Mouse (Mus musculus): Measurements from ENCODE around the gene Anks6. TPM values are rescaled to one million over a fixed set of nuclear protein-coding genes. Genes with fewer than 3 reads are reported as not detected.

Anks6 gene
- polyA plus RNA-seq, 1 experiment: 2.8 TPM

GRCm38 (mm10) chr4:46990281-46991015, 66.8 kb downstream of the Anks6 start:
- Histone ChIP-seq H3K4me3 (ENCODE audit: low read depth, low read length) (peak overlapping the region; percentile 28), H3K9ac (ENCODE audit: low read depth, poor library complexity, severe bottlenecking) (no peak overlapping the region), H3K4me1 (ENCODE audit: control insufficient read depth, insufficient read depth, low read length) (no peaks in the 10 kb centered on the region), H3K36me3 (ENCODE audit: control insufficient read depth, insufficient read depth, low read length, poor library complexity, severe bottlenecking) (no peaks in the 10 kb centered on the region), H3K27me3 (ENCODE audit: control insufficient read depth, insufficient read depth, low read length, poor library complexity, severe bottlenecking) (peaks cover 11% of the 10 kb centered on the region), H3K27ac (ENCODE audit: insufficient read depth, low read length) (no peak overlapping the region), H3K9me3 (replicated peaks; ENCODE audit: control insufficient read depth, insufficient read depth, low read length, poor library complexity, severe bottlenecking) (no peaks in the 10 kb centered on the region)
- TF ChIP-seq CTCF (IDR thresholded peaks at IDR 0.05; ENCODE audit: low read depth, low read length) (no peak), POLR2A (IDR thresholded peaks at IDR 0.05; ENCODE audit: insufficient read depth, low read length) (no peak), EP300 (IDR thresholded peaks at IDR 0.05; ENCODE audit: insufficient read depth, low read depth, low read length) (no peak)

- Histone ChIP-seq H3K4me1 (ENCODE audit: control insufficient read depth, insufficient read depth, low read length) (no peaks in the 10 kb centered on the region), H3K4me3 (ENCODE audit: low read depth, low read length) (peak overlapping the region; percentile 28; the same call in 1 of the 2 replicates), H3K36me3 (ENCODE audit: control insufficient read depth, insufficient read depth, low read length, poor library complexity, severe bottlenecking) (no peaks in the 10 kb centered on the region), H3K27ac (ENCODE audit: insufficient read depth, low read length) (no peak overlapping the region), H3K9ac (ENCODE audit: low read depth, poor library complexity, severe bottlenecking) (no peak overlapping the region), H3K9me3 (replicated peaks; ENCODE audit: control insufficient read depth, insufficient read depth, low read length, poor library complexity, severe bottlenecking) (no peaks in the 10 kb centered on the region), H3K27me3 (ENCODE audit: control insufficient read depth, insufficient read depth, low read length, poor library complexity, severe bottlenecking) (peaks cover 11% of the 10 kb centered on the region)
- TF ChIP-seq POLR2A (IDR thresholded peaks at IDR 0.05; ENCODE audit: insufficient read depth, low read length): no peak
- no peak for TF ChIP-seq EP300 (IDR thresholded peaks at IDR 0.05; ENCODE audit: insufficient read depth, low read depth, low read length)
- TF ChIP-seq CTCF (IDR thresholded peaks at IDR 0.05; ENCODE audit: low read depth, low read length): peak; percentile 45
Observed at GRCm38 (mm10) chr4:46989842-46990241, 67.4 kb downstream of the Anks6 start.

GRCm38 (mm10) chr4:46988824-46989223, 68.4 kb downstream of the Anks6 start:
- Histone ChIP-seq H3K27ac (ENCODE audit: insufficient read depth, low read length) (no peak overlapping the region), H3K4me3 (ENCODE audit: low read depth, low read length) (no peak overlapping the region), H3K9me3 (replicated peaks; ENCODE audit: control insufficient read depth, insufficient read depth, low read length, poor library complexity, severe bottlenecking) (no peaks in the 10 kb centered on the region), H3K4me1 (ENCODE audit: control insufficient read depth, insufficient read depth, low read length) (no peaks in the 10 kb centered on the region), H3K36me3 (ENCODE audit: control insufficient read depth, insufficient read depth, low read length, poor library complexity, severe bottlenecking) (no peaks in the 10 kb centered on the region), H3K27me3 (ENCODE audit: control insufficient read depth, insufficient read depth, low read length, poor library complexity, severe bottlenecking) (peaks cover 11% of the 10 kb centered on the region), H3K9ac (ENCODE audit: low read depth, poor library complexity, severe bottlenecking) (no peak overlapping the region)
- TF ChIP-seq POLR2A (IDR thresholded peaks at IDR 0.05; ENCODE audit: insufficient read depth, low read length): no peak
- TF ChIP-seq EP300 (IDR thresholded peaks at IDR 0.05; ENCODE audit: insufficient read depth, low read depth, low read length): no peak
- no peak for TF ChIP-seq CTCF (IDR thresholded peaks at IDR 0.05; ENCODE audit: low read depth, low read length)

- peaks cover 11% of the 10 kb centered on the region for H3K27me3 ChIP-seq (ENCODE audit: control insufficient read depth, insufficient read depth, low read length, poor library complexity, severe bottlenecking)
- no peak for TF ChIP-seq CTCF (IDR thresholded peaks at IDR 0.05; ENCODE audit: low read depth, low read length)
- TF ChIP-seq POLR2A (IDR thresholded peaks at IDR 0.05; ENCODE audit: insufficient read depth, low read length): no peak
- no peak for TF ChIP-seq EP300 (IDR thresholded peaks at IDR 0.05; ENCODE audit: insufficient read depth, low read depth, low read length)
- H3K36me3 ChIP-seq (ENCODE audit: control insufficient read depth, insufficient read depth, low read length, poor library complexity, severe bottlenecking): no peaks in the 10 kb centered on the region
- H3K9me3 ChIP-seq (replicated peaks; ENCODE audit: control insufficient read depth, insufficient read depth, low read length, poor library complexity, severe bottlenecking): no peaks in the 10 kb centered on the region
- no peaks in the 10 kb centered on the region for H3K4me1 ChIP-seq (ENCODE audit: control insufficient read depth, insufficient read depth, low read length)
- H3K4me3 ChIP-seq (ENCODE audit: low read depth, low read length): no peak overlapping the region
- H3K9ac ChIP-seq (ENCODE audit: low read depth, poor library complexity, severe bottlenecking): no peak overlapping the region
- H3K27ac ChIP-seq (ENCODE audit: insufficient read depth, low read length): no peak overlapping the region
Observed at GRCm38 (mm10) chr4:46988257-46988656, 69.0 kb downstream of the Anks6 start.

- Histone ChIP-seq H3K4me3 (ENCODE audit: low read depth, low read length) (no peak overlapping the region), H3K36me3 (ENCODE audit: control insufficient read depth, insufficient read depth, low read length, poor library complexity, severe bottlenecking) (no peaks in the 10 kb centered on the region), H3K27ac (ENCODE audit: insufficient read depth, low read length) (no peak overlapping the region), H3K27me3 (ENCODE audit: control insufficient read depth, insufficient read depth, low read length, poor library complexity, severe bottlenecking) (peaks cover 11% of the 10 kb centered on the region), H3K9me3 (replicated peaks; ENCODE audit: control insufficient read depth, insufficient read depth, low read length, poor library complexity, severe bottlenecking) (no peaks in the 10 kb centered on the region), H3K9ac (ENCODE audit: low read depth, poor library complexity, severe bottlenecking) (no peak overlapping the region), H3K4me1 (ENCODE audit: control insufficient read depth, insufficient read depth, low read length) (no peaks in the 10 kb centered on the region)
- TF ChIP-seq CTCF (IDR thresholded peaks at IDR 0.05; ENCODE audit: low read depth, low read length) (no peak), POLR2A (IDR thresholded peaks at IDR 0.05; ENCODE audit: insufficient read depth, low read length) (no peak), EP300 (IDR thresholded peaks at IDR 0.05; ENCODE audit: insufficient read depth, low read depth, low read length) (no peak)
Observed at GRCm38 (mm10) chr4:46987809-46988208, 69.4 kb downstream of the Anks6 start.

- TF ChIP-seq CTCF (IDR thresholded peaks at IDR 0.05; ENCODE audit: low read depth, low read length): no peak
- no peak for TF ChIP-seq POLR2A (IDR thresholded peaks at IDR 0.05; ENCODE audit: insufficient read depth, low read length)
- TF ChIP-seq EP300 (IDR thresholded peaks at IDR 0.05; ENCODE audit: insufficient read depth, low read depth, low read length): no peak
- no peaks in the 10 kb centered on the region for H3K9me3 ChIP-seq (replicated peaks; ENCODE audit: control insufficient read depth, insufficient read depth, low read length, poor library complexity, severe bottlenecking)
- H3K36me3 ChIP-seq (ENCODE audit: control insufficient read depth, insufficient read depth, low read length, poor library complexity, severe bottlenecking): no peaks in the 10 kb centered on the region
Observed at GRCm38 (mm10) chr4:46986054-46986453, 71.2 kb downstream of the Anks6 start.

More at GRCm38 (mm10) chr4:46986054-46986453, 71.2 kb downstream of the Anks6 start:
- Histone ChIP-seq H3K4me3 (ENCODE audit: low read depth, low read length) (no peak overlapping the region), H3K9ac (ENCODE audit: low read depth, poor library complexity, severe bottlenecking) (no peak overlapping the region), H3K27ac (ENCODE audit: insufficient read depth, low read length) (no peak overlapping the region), H3K4me1 (ENCODE audit: control insufficient read depth, insufficient read depth, low read length) (no peaks in the 10 kb centered on the region), H3K27me3 (ENCODE audit: control insufficient read depth, insufficient read depth, low read length, poor library complexity, severe bottlenecking) (peaks cover 3% of the 10 kb centered on the region)
